Mouse (Mus musculus): ENCODE data around the gene Hspg2. TPM values are rescaled to one million over a fixed set of nuclear protein-coding genes. Genes with fewer than 3 reads are reported as not detected.

Hspg2 gene
- polyA plus RNA-seq, 1 experiment: 16.9 TPM

GRCm38 (mm10) chr4:137589586-137589985, 121.0 kb downstream of the Hspg2 start:
- DNase-seq (ENCODE audit: low read depth): no peak
- TF ChIP-seq CTCF (IDR thresholded peaks at IDR 0.05; ENCODE audit: borderline replicate concordance, extremely low read depth, insufficient read depth, insufficient read length) (no peak), POLR2A (IDR thresholded peaks at IDR 0.05; ENCODE audit: borderline replicate concordance, extremely low read depth, insufficient read depth, insufficient read length, poor library complexity, severe bottlenecking) (no peak)

GRCm38 (mm10) chr4:137590961-137591360, 122.4 kb downstream of the Hspg2 start:
- TF ChIP-seq CTCF (IDR thresholded peaks at IDR 0.05; ENCODE audit: borderline replicate concordance, extremely low read depth, insufficient read depth, insufficient read length) (no peak), POLR2A (IDR thresholded peaks at IDR 0.05; ENCODE audit: borderline replicate concordance, extremely low read depth, insufficient read depth, insufficient read length, poor library complexity, severe bottlenecking) (no peak)
- no peak for DNase-seq (ENCODE audit: low read depth)

- TF ChIP-seq CTCF (IDR thresholded peaks at IDR 0.05; ENCODE audit: borderline replicate concordance, extremely low read depth, insufficient read depth, insufficient read length) (no peak), POLR2A (IDR thresholded peaks at IDR 0.05; ENCODE audit: borderline replicate concordance, extremely low read depth, insufficient read depth, insufficient read length, poor library complexity, severe bottlenecking) (peak; percentile 56)
- peak; percentile 99 for DNase-seq (ENCODE audit: low read depth)
Measured at GRCm38 (mm10) chr4:137593601-137594495, 125.3 kb downstream of the Hspg2 start, which contains the start of gene Usp48. Gene Usp48 (plus strand): TSS chr4:137593755.

- DNase-seq (ENCODE audit: low read depth): peak; percentile 71
- no peak for TF ChIP-seq CTCF (IDR thresholded peaks at IDR 0.05; ENCODE audit: borderline replicate concordance, extremely low read depth, insufficient read depth, insufficient read length)
- TF ChIP-seq POLR2A (IDR thresholded peaks at IDR 0.05; ENCODE audit: borderline replicate concordance, extremely low read depth, insufficient read depth, insufficient read length, poor library complexity, severe bottlenecking): no peak
Measured at GRCm38 (mm10) chr4:137594496-137595270, 126.1 kb downstream of the Hspg2 start.

GRCm38 (mm10) chr4:137597098-137597630, 128.6 kb downstream of the Hspg2 start:
- TF ChIP-seq POLR2A (IDR thresholded peaks at IDR 0.05; ENCODE audit: borderline replicate concordance, extremely low read depth, insufficient read depth, insufficient read length, poor library complexity, severe bottlenecking): no peak
- no peak for TF ChIP-seq CTCF (IDR thresholded peaks at IDR 0.05; ENCODE audit: borderline replicate concordance, extremely low read depth, insufficient read depth, insufficient read length)
- DNase-seq (ENCODE audit: low read depth): no peak

- TF ChIP-seq CTCF (IDR thresholded peaks at IDR 0.05; ENCODE audit: borderline replicate concordance, extremely low read depth, insufficient read depth, insufficient read length) (no peak), POLR2A (IDR thresholded peaks at IDR 0.05; ENCODE audit: borderline replicate concordance, extremely low read depth, insufficient read depth, insufficient read length, poor library complexity, severe bottlenecking) (no peak)
- DNase-seq (ENCODE audit: low read depth): no peak
Measured at GRCm38 (mm10) chr4:137598577-137598976, 130.0 kb downstream of the Hspg2 start.

GRCm38 (mm10) chr4:137603449-137604171, 135.0 kb downstream of the Hspg2 start:
- no peak for TF ChIP-seq CTCF (IDR thresholded peaks at IDR 0.05; ENCODE audit: borderline replicate concordance, extremely low read depth, insufficient read depth, insufficient read length)
- no peak for TF ChIP-seq POLR2A (IDR thresholded peaks at IDR 0.05; ENCODE audit: borderline replicate concordance, extremely low read depth, insufficient read depth, insufficient read length, poor library complexity, severe bottlenecking)
- no peak for DNase-seq (ENCODE audit: low read depth)

GRCm38 (mm10) chr4:137607023-137607422, 138.5 kb downstream of the Hspg2 start:
- no peak for TF ChIP-seq POLR2A (IDR thresholded peaks at IDR 0.05; ENCODE audit: borderline replicate concordance, extremely low read depth, insufficient read depth, insufficient read length, poor library complexity, severe bottlenecking)
- TF ChIP-seq CTCF (IDR thresholded peaks at IDR 0.05; ENCODE audit: borderline replicate concordance, extremely low read depth, insufficient read depth, insufficient read length): no peak
- no peak for DNase-seq (ENCODE audit: low read depth)

- TF ChIP-seq CTCF (IDR thresholded peaks at IDR 0.05; ENCODE audit: borderline replicate concordance, extremely low read depth, insufficient read depth, insufficient read length): no peak
- no peak for TF ChIP-seq POLR2A (IDR thresholded peaks at IDR 0.05; ENCODE audit: borderline replicate concordance, extremely low read depth, insufficient read depth, insufficient read length, poor library complexity, severe bottlenecking)
- DNase-seq (ENCODE audit: low read depth): no peak
Measured at GRCm38 (mm10) chr4:137609281-137609680, 140.7 kb downstream of the Hspg2 start.

GRCm38 (mm10) chr4:137609702-137610101, 141.1 kb downstream of the Hspg2 start:
- no peak for DNase-seq (ENCODE audit: low read depth)
- TF ChIP-seq CTCF (IDR thresholded peaks at IDR 0.05; ENCODE audit: borderline replicate concordance, extremely low read depth, insufficient read depth, insufficient read length): no peak
- TF ChIP-seq POLR2A (IDR thresholded peaks at IDR 0.05; ENCODE audit: borderline replicate concordance, extremely low read depth, insufficient read depth, insufficient read length, poor library complexity, severe bottlenecking): no peak
